ENCODE assay signal across 13 mouse cellular contexts in the genomic region with DNA sequence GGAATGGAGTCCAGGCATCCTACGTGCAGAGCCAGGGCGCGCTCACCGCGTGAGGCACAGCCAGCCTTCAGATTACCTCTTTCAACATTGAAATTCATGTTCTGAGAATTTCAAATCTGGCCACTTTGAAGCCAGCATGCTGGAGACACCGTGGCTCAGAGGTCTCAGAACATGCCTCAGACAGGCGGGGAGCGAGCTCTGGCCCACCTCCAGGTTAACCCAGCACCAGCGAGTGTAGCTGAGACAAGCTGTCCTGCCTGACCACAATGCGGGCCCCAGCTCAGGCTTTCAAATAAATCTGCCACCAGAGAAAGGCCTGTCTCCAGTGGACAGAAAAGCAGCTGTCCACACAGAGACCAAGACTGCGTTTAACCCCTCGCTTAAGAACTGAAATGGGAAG.
A peak's percentile ranks its signal among the peaks of the same experiment; 100 is the strongest.
DNase-seq lines count a peak whose midpoint lies in the region; ATAC-seq lines count a peak whose summit lies in the region.
"Had no signal": no experiment of that assay in that cellular context is flagged by ENCODE, and none has a peak within 500 bp of the region (broad histone marks: within the 10 kb centered on the region; RNA-seq: fewer than 3 reads in every experiment).

No protein-coding gene starts in this region.

- ATAC-seq in forebrain, embryonic 15.5 days (replicated peaks): no peak
- ATAC-seq in forebrain, embryonic 12.5 days (ENCODE audit: low FRiP score): no peak

- no peak overlapping the region for H3K4me3 ChIP-seq in forebrain, embryonic 15.5 days
- H3K4me3 ChIP-seq in forebrain, embryonic 12.5 days (replicated peaks): no peak overlapping the region
- H3K4me3 ChIP-seq: erythroblast, embryonic 14.5 days; limb, embryonic 12.5 days; myocyte had no signal

- peaks cover 15% of the 10 kb centered on the region for H3K36me3 ChIP-seq in forebrain, embryonic 15.5 days
- peaks cover 38% of the 10 kb centered on the region for H3K36me3 ChIP-seq in forebrain, embryonic 12.5 days (replicated peaks)

- 70% methylated on average over 12 of the region's 12 CpGs for WGBS in forebrain, embryonic 15.5 days
- WGBS in forebrain, embryonic 12.5 days: 91% methylated on average over 12 of the region's 12 CpGs

- no peak overlapping the region for H3K9ac ChIP-seq in forebrain, embryonic 15.5 days (replicated peaks)
- no peak overlapping the region for H3K9ac ChIP-seq in forebrain, embryonic 12.5 days
- H3K9ac ChIP-seq: limb, embryonic 12.5 days had no signal

- 0 out of 2 replicates have a peak overlapping the region, but pooled peaks have one; percentile 25 for H3K27ac ChIP-seq in forebrain, embryonic 15.5 days (replicated peaks)
- no peak overlapping the region for H3K27ac ChIP-seq in forebrain, embryonic 12.5 days

- peaks cover 13% of the 10 kb centered on the region; the same call in 1 of the 2 replicates for H3K4me1 ChIP-seq in forebrain, embryonic 15.5 days
- 0 out of 2 replicates have a peak, but pooled peaks cover 3% of the 10 kb centered on the region for H3K4me1 ChIP-seq in forebrain, embryonic 12.5 days
- H3K4me1 ChIP-seq: limb, embryonic 12.5 days had no signal

- no peaks in the 10 kb centered on the region for H3K9me3 ChIP-seq in forebrain, embryonic 15.5 days
- no peaks in the 10 kb centered on the region for H3K9me3 ChIP-seq in forebrain, embryonic 12.5 days
- H3K9me3 ChIP-seq: limb, embryonic 12.5 days had no signal

- no peaks in the 10 kb centered on the region for H3K27me3 ChIP-seq in forebrain, embryonic 15.5 days
- H3K27me3 ChIP-seq in forebrain, embryonic 12.5 days: no peaks in the 10 kb centered on the region
- H3K27me3 ChIP-seq: limb, embryonic 12.5 days had no signal

- DNase-seq in kidney, postnatal 14 days: peak; percentile 48
- DNase-seq in kidney, postnatal 36 days: no peak
- peak; percentile 5 for DNase-seq in right cerebral cortex, postnatal 25 days
- DNase-seq in right cerebral cortex, postnatal 10 days (ENCODE audit: low spot score in 2 of 2): no peak
- DNase-seq in gastrocnemius, postnatal 36 days: no peak
- DNase-seq: gastrocnemius, postnatal 10 days; lung, postnatal 36 days; thymus, adult 18-20 months had no signal

- H3K4me2 ChIP-seq in forebrain, embryonic 15.5 days (replicated peaks): no peak overlapping the region
- no peak overlapping the region for H3K4me2 ChIP-seq in forebrain, embryonic 12.5 days
- H3K4me2 ChIP-seq: limb, embryonic 12.5 days had no signal

- intact Hi-C loops in gastrocnemius, postnatal 36 days (cut with DNase I): loop anchor here (5.0 kb wide), 1 partner anchor 45 kb away; no protein-coding TSS in a partner anchor

Comparison
In these comparisons a context has a peak if more than half of its experiments do, and no peak if none do; other contexts are left out.
1. DNase-seq: peak in kidney, postnatal 14 days (single experiment) and right cerebral cortex, postnatal 25 days (single experiment); none in kidney, postnatal 36 days (0 of 2), right cerebral cortex, postnatal 10 days (0 of 2) and gastrocnemius, postnatal 36 days (0 of 2).